Mouse (Mus musculus): ENCODE measurements around the gene Slc25a28. TPM values are rescaled to one million over a fixed set of nuclear protein-coding genes. Genes with fewer than 3 reads are reported as not detected.

Gene Slc25a28
- polyA plus RNA-seq, 1 experiment from 2014 or later: 13.3 TPM

- H3K27ac ChIP-seq (ENCODE audit: low read length): no peak overlapping the region
- TF ChIP-seq EP300 (IDR thresholded peaks at IDR 0.05) (no peak), CTCF (IDR thresholded peaks at IDR 0.05) (no peak)
- peaks cover 84% of the 10 kb centered on the region for H3K27me3 ChIP-seq (replicated peaks; ENCODE audit: insufficient read depth, low read length)
- H3K36me3 ChIP-seq (ENCODE audit: insufficient read depth, low read length): no peaks in the 10 kb centered on the region
- no peak for DNase-seq (ENCODE audit: low spot score)
- WGBS: 51% methylated on average over 10 of the region's 10 CpGs
- H3K4me3 ChIP-seq (ENCODE audit: low read depth, low read length): no peak overlapping the region
- ATAC-seq: no peak
- no peaks in the 10 kb centered on the region for H3K9me3 ChIP-seq (ENCODE audit: low read length)
- H3K4me1 ChIP-seq (ENCODE audit: insufficient read depth, low read depth, low read length): peaks cover 15% of the 10 kb centered on the region
- no peak overlapping the region for H3K4me2 ChIP-seq (replicated peaks; ENCODE audit: low read depth, low read length)
- H3K9ac ChIP-seq (replicated peaks; ENCODE audit: low read depth): no peak overlapping the region
These were observed 56.8 kb downstream of the Slc25a28 start for GRCm38 (mm10) chr19:43617761-43618349.

DNA sequence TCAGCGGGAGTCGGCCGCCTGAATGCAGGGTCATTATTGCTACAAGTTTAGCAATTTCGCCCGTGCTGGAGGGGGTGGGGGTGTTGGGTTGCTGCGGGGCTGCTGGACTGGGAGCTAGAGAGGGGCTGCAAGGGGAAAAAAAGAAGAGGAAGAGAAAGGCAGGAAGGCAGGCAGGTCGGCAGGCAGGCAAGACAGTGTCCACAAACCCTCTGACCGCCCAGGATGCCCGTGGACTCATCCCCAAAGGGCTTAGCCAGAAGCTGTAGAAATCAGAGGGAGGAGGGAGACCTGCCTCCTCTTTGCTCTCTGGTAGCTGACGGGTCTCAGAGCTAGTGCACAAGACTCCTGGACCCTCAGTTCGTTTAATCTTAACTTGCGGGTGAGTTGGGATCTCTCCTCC, 57.8 kb downstream of the Slc25a28 start:
- ATAC-seq: no peak
- 4% methylated on average over 12 of the region's 12 CpGs for WGBS
- peaks cover 21% of the 10 kb centered on the region for H3K4me1 ChIP-seq (ENCODE audit: insufficient read depth, low read depth, low read length)
- no peak overlapping the region for H3K9ac ChIP-seq (replicated peaks; ENCODE audit: low read depth)
- H3K4me3 ChIP-seq (ENCODE audit: low read depth, low read length): no peak overlapping the region
- no peak overlapping the region for H3K4me2 ChIP-seq (replicated peaks; ENCODE audit: low read depth, low read length)
- no peaks in the 10 kb centered on the region for H3K9me3 ChIP-seq (ENCODE audit: low read length)
- no peak overlapping the region for H3K27ac ChIP-seq (ENCODE audit: low read length)
- no peak for DNase-seq (ENCODE audit: low spot score)
- no peak for TF ChIP-seq EP300 (IDR thresholded peaks at IDR 0.05)
- TF ChIP-seq CTCF (IDR thresholded peaks at IDR 0.05): no peak
- H3K36me3 ChIP-seq (ENCODE audit: insufficient read depth, low read length): no peaks in the 10 kb centered on the region
- peaks cover 86% of the 10 kb centered on the region for H3K27me3 ChIP-seq (replicated peaks; ENCODE audit: insufficient read depth, low read length)

DNA sequence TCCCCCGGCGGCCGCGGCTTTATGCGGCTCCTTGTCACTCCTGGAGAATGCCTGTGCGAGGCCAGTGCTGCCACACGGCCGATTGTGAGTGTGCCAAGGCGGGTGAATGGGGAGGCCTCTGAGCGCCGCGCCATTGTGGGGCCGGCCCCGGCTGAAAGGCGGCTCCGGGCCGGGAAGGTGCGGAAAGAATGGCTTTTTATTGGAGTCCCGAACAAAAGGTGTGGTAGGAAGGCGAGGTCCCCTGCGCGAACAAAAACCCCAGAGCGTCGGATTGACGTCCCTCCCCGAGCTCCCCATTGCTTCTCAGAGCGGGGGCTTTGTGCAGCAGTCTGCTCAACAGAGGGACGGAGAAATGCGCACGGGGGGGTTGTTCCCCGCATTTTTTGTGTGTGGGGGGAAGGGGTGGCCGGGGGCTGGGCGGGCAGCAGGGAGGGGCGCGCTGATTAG, 58.2 kb downstream of the Slc25a28 start:
- Histone ChIP-seq H3K4me1 (ENCODE audit: insufficient read depth, low read depth, low read length) (peaks cover 21% of the 10 kb centered on the region), H3K36me3 (ENCODE audit: insufficient read depth, low read length) (no peaks in the 10 kb centered on the region), H3K4me3 (ENCODE audit: low read depth, low read length) (peak overlapping the region; percentile 27; the same call in 1 of the 2 replicates), H3K27ac (ENCODE audit: low read length) (no peak overlapping the region), H3K9me3 (ENCODE audit: low read length) (no peaks in the 10 kb centered on the region), H3K4me2 (replicated peaks; ENCODE audit: low read depth, low read length) (peak overlapping the region; percentile 32), H3K27me3 (replicated peaks; ENCODE audit: insufficient read depth, low read length) (peaks cover 91% of the 10 kb centered on the region), H3K9ac (replicated peaks; ENCODE audit: low read depth) (no peak overlapping the region)
- DNase-seq (ENCODE audit: low spot score) (no peak), ATAC-seq (peak; percentile 16; the same call in 1 of the 2 replicates)
- TF ChIP-seq EP300 (IDR thresholded peaks at IDR 0.05) (no peak), CTCF (IDR thresholded peaks at IDR 0.05) (no peak)
- 2% methylated on average over 30 of the region's 35 CpGs for whole genome bisulfite sequencing

DNA sequence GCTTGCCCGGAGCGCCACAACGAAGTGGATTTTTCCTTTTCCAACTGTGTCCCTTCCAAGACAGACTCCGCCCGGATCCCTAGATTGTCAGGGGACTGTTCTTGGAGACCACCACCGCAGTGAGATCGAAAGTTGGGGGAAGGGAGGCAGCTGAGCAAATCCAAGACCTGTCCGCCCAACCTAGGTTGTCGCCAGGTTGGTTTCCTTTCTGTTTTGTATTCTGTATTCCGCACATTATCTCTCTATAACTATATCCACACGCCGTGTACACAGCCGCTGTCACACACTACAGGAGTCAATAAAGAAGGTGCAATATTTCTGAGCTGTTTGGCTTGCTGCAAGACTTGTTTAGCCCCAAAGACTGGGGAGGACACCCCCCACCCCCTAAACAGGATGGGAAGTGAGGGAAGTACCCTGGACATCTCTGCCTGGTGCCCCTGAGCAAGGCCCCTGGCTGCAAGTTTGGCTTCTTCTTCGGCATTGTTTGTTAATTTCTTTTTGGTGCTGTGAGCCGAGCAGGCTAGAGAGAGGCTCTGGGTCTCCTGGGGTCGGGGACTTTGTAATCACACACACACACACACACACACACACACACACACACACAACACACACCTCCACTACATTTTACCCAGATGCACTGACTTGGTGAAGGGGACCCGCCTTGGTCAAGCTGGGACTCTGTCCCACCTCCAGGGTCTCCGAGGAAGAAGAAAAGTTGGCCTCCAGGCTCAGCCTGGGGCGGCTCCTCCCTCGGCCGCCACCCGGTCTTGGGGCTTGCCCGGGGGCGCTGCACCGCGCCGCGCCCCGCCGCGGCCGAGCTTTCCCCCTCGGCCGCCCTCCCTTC, 58.9 kb downstream of the Slc25a28 start:
- H3K27ac ChIP-seq (ENCODE audit: low read length): no peak overlapping the region
- H3K9ac ChIP-seq (replicated peaks; ENCODE audit: low read depth): no peak overlapping the region
- H3K4me1 ChIP-seq (ENCODE audit: insufficient read depth, low read depth, low read length): peaks cover 21% of the 10 kb centered on the region
- H3K4me2 ChIP-seq (replicated peaks; ENCODE audit: low read depth, low read length): peak overlapping the region; percentile 48
- no peaks in the 10 kb centered on the region for H3K9me3 ChIP-seq (ENCODE audit: low read length)
- H3K27me3 ChIP-seq (replicated peaks; ENCODE audit: insufficient read depth, low read length): peaks cover 95% of the 10 kb centered on the region
- whole genome bisulfite sequencing: under 1% methylated on average over 33 of the region's 34 CpGs
- TF ChIP-seq EP300 (IDR thresholded peaks at IDR 0.05): no peak
- TF ChIP-seq CTCF (IDR thresholded peaks at IDR 0.05): no peak
- H3K36me3 ChIP-seq (ENCODE audit: insufficient read depth, low read length): no peaks in the 10 kb centered on the region
- ATAC-seq (0 out of 2 replicates have a peak, but pooled peaks have one; percentile 2), DNase-seq (ENCODE audit: low spot score) (no peak)
- peak overlapping the region; percentile 27; the same call in 1 of the 2 replicates for H3K4me3 ChIP-seq (ENCODE audit: low read depth, low read length)

DNA sequence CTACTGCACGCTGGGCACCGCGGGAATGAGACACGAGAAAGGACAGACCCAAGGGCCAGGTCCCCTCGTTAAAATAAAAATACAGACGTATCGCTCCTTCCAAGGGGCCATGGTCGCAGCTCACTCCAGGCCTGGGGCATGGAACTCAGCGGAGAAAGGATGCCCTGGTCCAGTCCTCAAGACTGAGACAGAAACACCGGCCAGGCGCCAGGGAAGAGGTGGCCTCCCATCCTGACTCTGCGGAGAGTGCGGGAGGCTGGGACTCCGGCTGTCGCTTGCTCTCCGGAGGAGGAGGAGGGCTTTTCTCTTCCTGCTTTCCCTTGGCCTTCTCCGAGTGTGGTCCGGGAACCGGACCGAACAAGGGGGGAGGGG, 59.6 kb downstream of the Slc25a28 start:
- ATAC-seq: no peak
- Histone ChIP-seq H3K4me1 (ENCODE audit: insufficient read depth, low read depth, low read length) (peaks cover 21% of the 10 kb centered on the region), H3K9me3 (ENCODE audit: low read length) (no peaks in the 10 kb centered on the region), H3K27me3 (replicated peaks; ENCODE audit: insufficient read depth, low read length) (peaks cover 95% of the 10 kb centered on the region), H3K27ac (ENCODE audit: low read length) (no peak overlapping the region), H3K4me2 (replicated peaks; ENCODE audit: low read depth, low read length) (peak overlapping the region; percentile 48), H3K36me3 (ENCODE audit: insufficient read depth, low read length) (no peaks in the 10 kb centered on the region), H3K4me3 (ENCODE audit: low read depth, low read length) (peak overlapping the region; percentile 15), H3K9ac (replicated peaks; ENCODE audit: low read depth) (no peak overlapping the region)
- WGBS: 3% methylated on average over 19 of the region's 20 CpGs
- TF ChIP-seq CTCF (IDR thresholded peaks at IDR 0.05): no peak
- TF ChIP-seq EP300 (IDR thresholded peaks at IDR 0.05): no peak
- no peak for DNase-seq (ENCODE audit: low spot score)

GRCm38 (mm10) chr19:43614341-43615073, 60.2 kb downstream of the Slc25a28 start:
- no peaks in the 10 kb centered on the region for H3K9me3 ChIP-seq (ENCODE audit: low read length)

More at GRCm38 (mm10) chr19:43614341-43615073, 60.2 kb downstream of the Slc25a28 start:
- WGBS: under 1% methylated on average over 69 of the region's 92 CpGs
- ATAC-seq (no peak), DNase-seq (ENCODE audit: low spot score) (no peak)
- H3K9ac ChIP-seq (replicated peaks; ENCODE audit: low read depth): no peak overlapping the region
- H3K4me2 ChIP-seq (replicated peaks; ENCODE audit: low read depth, low read length): peak overlapping the region; percentile 48
- H3K4me1 ChIP-seq (ENCODE audit: insufficient read depth, low read depth, low read length): peaks cover 21% of the 10 kb centered on the region
- H3K36me3 ChIP-seq (ENCODE audit: insufficient read depth, low read length): no peaks in the 10 kb centered on the region
- H3K27ac ChIP-seq (ENCODE audit: low read length): no peak overlapping the region
- H3K27me3 ChIP-seq (replicated peaks; ENCODE audit: insufficient read depth, low read length): peaks cover 95% of the 10 kb centered on the region
- H3K4me3 ChIP-seq (ENCODE audit: low read depth, low read length): peak overlapping the region; percentile 15
- TF ChIP-seq CTCF (IDR thresholded peaks at IDR 0.05) (no peak), EP300 (IDR thresholded peaks at IDR 0.05) (no peak)

Small RNA genes lying within 50 kb of the gene (microRNA-seq; reads per million reads assigned to microRNA genes)
- not detected for gene Gm22646

Other genes starting within 250 kb of the Slc25a28 start
- 0.25 and 0.30 TPM in 2 replicates for gene Cnnm1, start 234.4 kb downstream of the Slc25a28 start, polyA plus RNA-seq (2015; fragmentation: Nextera tagmentation; extraction: Ambion mirVana)
- gene Got1, start 150.3 kb downstream of the Slc25a28 start, polyA plus RNA-seq (2015; fragmentation: Nextera tagmentation; extraction: Ambion mirVana): 14.2 and 15.6 TPM in 2 replicates
- not detected in 2 replicates for gene Nkx2-3, start 62.6 kb downstream of the Slc25a28 start, polyA plus RNA-seq (2015; fragmentation: Nextera tagmentation; extraction: Ambion mirVana)
- gene Entpd7, start 14.8 kb upstream of the Slc25a28 start, polyA plus RNA-seq (2015; fragmentation: Nextera tagmentation; extraction: Ambion mirVana): 5.1 and 6.1 TPM in 2 replicates
- gene Cutc, start 78.1 kb upstream of the Slc25a28 start, polyA plus RNA-seq (2015; fragmentation: Nextera tagmentation; extraction: Ambion mirVana): 14.9 and 17.1 TPM in 2 replicates
- 4.5 and 5.7 TPM in 2 replicates for gene Cox15, start 78.1 kb upstream of the Slc25a28 start, polyA plus RNA-seq (2015; fragmentation: Nextera tagmentation; extraction: Ambion mirVana)
- 0.02 TPM in 1 of 2 replicates, not detected in the other for gene Abcc2, start 107.3 kb upstream of the Slc25a28 start, polyA plus RNA-seq (2015; fragmentation: Nextera tagmentation; extraction: Ambion mirVana)